Mouse (Mus musculus) bone marrow, adult 2 months (tissue): ENCODE data around the gene C8g. TPM values are rescaled to one million over a fixed set of nuclear protein-coding genes. Genes with fewer than 3 reads are reported as not detected.

Experiments
- H3K27ac ChIP-seq: fragments of 200-500 bp; 2 replicates; pipeline ENCODE4 v1.5.1; 2012; ENCODE audit warnings: low read depth, mild to moderate bottlenecking, control low read depth, inconsistent platforms, low read length; ENCODE audit not compliant: control insufficient read depth, poor library complexity, insufficient read depth
- H3K4me1 ChIP-seq: fragments of 200-500 bp; 2 replicates; pipeline ENCODE4 v1.6.1; 2011; ENCODE audit warnings: low read length; ENCODE audit not compliant: control insufficient read depth, insufficient read depth
- H3K4me3 ChIP-seq: fragments of 200-500 bp; replicated peaks from 2 replicates; pipeline ENCODE3; 2011; ENCODE audit warnings: mild to moderate bottlenecking, low read depth, low read length, control low read depth; ENCODE audit not compliant: control insufficient read depth
- CTCF ChIP-seq: fragments of 200-500 bp; IDR thresholded peaks from 2 replicates; pipeline ENCODE4 v1.5.1; 2011; ENCODE audit warnings: low read length, control low read depth; ENCODE audit not compliant: control insufficient read depth, insufficient read depth
- POLR2A ChIP-seq: fragments of 200-500 bp; IDR thresholded peaks from 2 replicates; pipeline ENCODE4 v1.6.1; 2011; ENCODE audit warnings: low read depth, mild to moderate bottlenecking, control low read depth, low read length, borderline replicate concordance; ENCODE audit not compliant: control insufficient read depth
- WGBS: fragments of 180-500 bp; shearing (Covaris S2); methylation state at CpG from one replicate; pipeline ENCODE4 v1.1.7; 2018; 5-methylcytosine and 5-hydroxymethylcytosine counted together
- polyA plus RNA-seq: library from polyadenylated mRNA; stranded (reverse); fragments of >200 nt; gene quantifications from 2 replicates; pipeline ENCODE4 v1.2.4, GENCODE M21; 2011; ENCODE audit warnings: low replicate concordance; ENCODE audit not compliant: missing spikeins, insufficient read depth, insufficient read length

C8g gene
- polyA plus RNA-seq, 1 experiment = 6.2 TPM

- TF ChIP-seq CTCF (no peak), POLR2A (no peak)
- peaks cover 1% of the 10 kb centered on the region; the same call in 1 of the 2 replicates for H3K4me1 ChIP-seq
- WGBS = 75% methylated on average over 14 of the region's 14 CpGs
- H3K4me3 ChIP-seq = no peak within 1 kb of the TSS
- no peak within 1 kb of the TSS for H3K27ac ChIP-seq
These were observed 45.1 kb downstream of the C8g start, which contains the start of gene Clic3 for GRCm38 (mm10) chr2:25456205-25456953. Clic3 (plus strand) TSS chr2:25456838.

- Histone ChIP-seq H3K4me3 (no peak overlapping the region), H3K4me1 (no peaks in the 10 kb centered on the region), H3K27ac (no peak overlapping the region)
- WGBS = 60% methylated on average over 1 of the region's 1 CpGs
- TF ChIP-seq CTCF (no peak), POLR2A (no peak)
These were observed 48.6 kb downstream of the C8g start for GRCm38 (mm10) chr2:25452951-25453350.

GRCm38 (mm10) chr2:25450853-25451647 is 50.5 kb downstream of the C8g start:
- TF ChIP-seq POLR2A (no peak), CTCF (no peak)
- Histone ChIP-seq H3K27ac (no peak overlapping the region), H3K4me3 (no peak overlapping the region), H3K4me1 (no peaks in the 10 kb centered on the region)
- 25% methylated on average over 8 of the region's 8 CpGs for WGBS

Other genes starting within 250 kb of the C8g start
- 5.0 and 15.6 TPM in 2 replicates for gene Tmem203, start 246.3 kb downstream of the C8g start, polyA plus RNA-seq
- 1.4 and 17.5 TPM in 2 replicates for gene Tprn, start 239.1 kb downstream of the C8g start, polyA plus RNA-seq
- 48.8 and 65.8 TPM in 2 replicates for gene Ssna1, start 229.3 kb downstream of the C8g start, polyA plus RNA-seq
- 20.1 and 34.3 TPM in 2 replicates for gene Anapc2, start 229.2 kb downstream of the C8g start, polyA plus RNA-seq
- gene Tmem210, start 213.6 kb downstream of the C8g start, polyA plus RNA-seq = not detected in 2 replicates
- gene Lrrc26, start 211.8 kb downstream of the C8g start, polyA plus RNA-seq = not detected in 2 replicates
- gene Grin1, start 182.5 kb downstream of the C8g start, polyA plus RNA-seq = 5.0 TPM in 1 of 2 replicates, not detected in the other
- gene Man1b1, start 169.4 kb downstream of the C8g start, polyA plus RNA-seq = 25.9 and 33.0 TPM in 2 replicates
- 22.8 and 29.5 TPM in 2 replicates for gene Dpp7, start 145.4 kb downstream of the C8g start, polyA plus RNA-seq
- gene Uap1l1, start 136.0 kb downstream of the C8g start, polyA plus RNA-seq = 20.1 and 62.6 TPM in 2 replicates
- gene Sapcd2, start 129.4 kb downstream of the C8g start, polyA plus RNA-seq = 13.7 and 27.3 TPM in 2 replicates
- gene Entpd2, start 105.8 kb downstream of the C8g start, polyA plus RNA-seq = 0.54 TPM in 1 of 2 replicates, not detected in the other
- 3.4 and 22.4 TPM in 2 replicates for gene Npdc1, start 102.4 kb downstream of the C8g start, polyA plus RNA-seq
- 3.4 and 17.9 TPM in 2 replicates for gene Fut7, start 78.5 kb downstream of the C8g start, polyA plus RNA-seq
- 5.0 and 15.0 TPM in 2 replicates for gene Abca2, start 73.0 kb downstream of the C8g start, polyA plus RNA-seq
- not detected in 2 replicates for gene Clic3, start 44.9 kb downstream of the C8g start, polyA plus RNA-seq
- gene Paxx, start 40.6 kb downstream of the C8g start, polyA plus RNA-seq = 42.2 and 114 TPM in 2 replicates
- gene Ptgds, start 31.7 kb downstream of the C8g start, polyA plus RNA-seq = 9.3 TPM in 1 of 2 replicates, not detected in the other
- not detected in 2 replicates for gene Lcn12, start 7.8 kb downstream of the C8g start, polyA plus RNA-seq
- 18.5 and 30.4 TPM in 2 replicates for gene Fbxw5, start 969 bp downstream of the C8g start, polyA plus RNA-seq
- gene Traf2, start 45.2 kb upstream of the C8g start, polyA plus RNA-seq = 14.5 and 22.7 TPM in 2 replicates
- 46.6 and 73.8 TPM in 2 replicates for gene Edf1, start 56.1 kb upstream of the C8g start, polyA plus RNA-seq
- gene Mamdc4, start 73.1 kb upstream of the C8g start, polyA plus RNA-seq = 1.1 and 9.7 TPM in 2 replicates
- 12.3 and 16.4 TPM in 2 replicates for gene Phpt1, start 73.5 kb upstream of the C8g start, polyA plus RNA-seq
- 0.34 and 0.92 TPM in 2 replicates for gene Ajm1, start 80.0 kb upstream of the C8g start, polyA plus RNA-seq
- 33.4 and 38.2 TPM in 2 replicates for gene Rabl6, start 106.8 kb upstream of the C8g start, polyA plus RNA-seq
- not detected in 2 replicates for gene Ccdc183, start 116.0 kb upstream of the C8g start, polyA plus RNA-seq
- gene Tmem141, start 120.3 kb upstream of the C8g start, polyA plus RNA-seq = 17.3 and 20.9 TPM in 2 replicates
- 14.7 and 28.0 TPM in 2 replicates for gene Fcna, start 126.3 kb upstream of the C8g start, polyA plus RNA-seq
- not detected in 2 replicates for gene Lcn8, start 151.4 kb upstream of the C8g start, polyA plus RNA-seq
- not detected in 2 replicates for gene Lcn5, start 156.2 kb upstream of the C8g start, polyA plus RNA-seq
- gene Lcn6, start 175.1 kb upstream of the C8g start, polyA plus RNA-seq = not detected in 2 replicates
- gene Lcn10, start 181.0 kb upstream of the C8g start, polyA plus RNA-seq = not detected in 2 replicates
- gene Obp2a, start 198.3 kb upstream of the C8g start, polyA plus RNA-seq = not detected in 2 replicates
- 4.1 and 6.7 TPM in 2 replicates for gene Bmyc, start 205.0 kb upstream of the C8g start, polyA plus RNA-seq
- gene Obp2b, start 235.3 kb upstream of the C8g start, polyA plus RNA-seq = not detected in 2 replicates